Mouse (Mus musculus): ENCODE results near the gene Ahcyl2. TPM values are rescaled to one million over a fixed set of nuclear protein-coding genes. Genes with fewer than 3 reads are reported as not detected.

Gene Ahcyl2
- polyA plus RNA-seq, 1 experiment from 2014 or later: 5.8 TPM

GRCm38 (mm10) chr6:29859344-29859743 is 91.5 kb downstream of the Ahcyl2 start:
- Histone ChIP-seq H3K27me3 (no peaks in the 10 kb centered on the region), H3K4me1 (replicated peaks) (peaks cover 13% of the 10 kb centered on the region), H3K9ac (no peak overlapping the region), H3K27ac (no peak overlapping the region), H3K4me2 (no peak overlapping the region), H3K9me3 (replicated peaks) (no peaks in the 10 kb centered on the region), H3K4me3 (no peak overlapping the region), H3K36me3 (no peaks in the 10 kb centered on the region)
- ATAC-seq (replicated peaks; ENCODE audit: insufficient number of reproducible peaks, insufficient read depth, low FRiP score, low read depth): no peak
- 73% methylated on average over 4 of the region's 4 CpGs for WGBS

- no peak overlapping the region for H3K27ac ChIP-seq
- 0 out of 2 replicates have a peak, but pooled peaks have one; percentile 60 for ATAC-seq (replicated peaks; ENCODE audit: insufficient number of reproducible peaks, insufficient read depth, low FRiP score, low read depth)
- no peak overlapping the region for H3K9ac ChIP-seq
- H3K27me3 ChIP-seq: no peaks in the 10 kb centered on the region
- H3K9me3 ChIP-seq (replicated peaks): no peaks in the 10 kb centered on the region
- peaks cover 13% of the 10 kb centered on the region for H3K4me1 ChIP-seq (replicated peaks)
- no peak overlapping the region for H3K4me2 ChIP-seq
- WGBS: 55% methylated on average over 3 of the region's 3 CpGs
- no peak overlapping the region for H3K4me3 ChIP-seq
- no peaks in the 10 kb centered on the region; the same call in 1 of the 2 replicates for H3K36me3 ChIP-seq
Measured at GRCm38 (mm10) chr6:29860238-29860637, 92.4 kb downstream of the Ahcyl2 start.

GRCm38 (mm10) chr6:29864926-29865325 is 97.1 kb downstream of the Ahcyl2 start:
- H3K4me2 ChIP-seq: no peak overlapping the region
- H3K27ac ChIP-seq: no peak overlapping the region
- H3K9ac ChIP-seq: no peak overlapping the region
- H3K36me3 ChIP-seq: no peaks in the 10 kb centered on the region; the same call in 1 of the 2 replicates
- no peaks in the 10 kb centered on the region for H3K27me3 ChIP-seq
- ATAC-seq (replicated peaks; ENCODE audit: insufficient number of reproducible peaks, insufficient read depth, low FRiP score, low read depth): no peak
- WGBS: 88% methylated on average over 2 of the region's 2 CpGs
- no peaks in the 10 kb centered on the region for H3K9me3 ChIP-seq (replicated peaks)
- H3K4me1 ChIP-seq (replicated peaks): peaks cover 6% of the 10 kb centered on the region; the same call in 1 of the 2 replicates
- no peak overlapping the region for H3K4me3 ChIP-seq

GRCm38 (mm10) chr6:29866935-29867724 is 99.3 kb downstream of the Ahcyl2 start:
- H3K36me3 ChIP-seq: no peaks in the 10 kb centered on the region; the same call in 1 of the 2 replicates
- H3K9ac ChIP-seq: no peak overlapping the region
- H3K4me2 ChIP-seq: no peak overlapping the region
- peak overlapping the region; percentile 72 for H3K27ac ChIP-seq
- H3K9me3 ChIP-seq (replicated peaks): no peaks in the 10 kb centered on the region
- H3K4me1 ChIP-seq (replicated peaks): peaks cover 5% of the 10 kb centered on the region; the same call in 1 of the 2 replicates
- 59% methylated on average over 9 of the region's 9 CpGs for WGBS
- ATAC-seq (replicated peaks; ENCODE audit: insufficient number of reproducible peaks, insufficient read depth, low FRiP score, low read depth): peak; percentile 62; the same call in 1 of the 2 replicates
- H3K27me3 ChIP-seq: no peaks in the 10 kb centered on the region
- H3K4me3 ChIP-seq: no peak overlapping the region

GRCm38 (mm10) chr6:29868341-29868895 is 100.6 kb downstream of the Ahcyl2 start:
- H3K4me1 ChIP-seq (replicated peaks): peaks cover 5% of the 10 kb centered on the region; the same call in 1 of the 2 replicates
- H3K4me2 ChIP-seq: no peak overlapping the region
- no peak overlapping the region for H3K9ac ChIP-seq
- no peak overlapping the region for H3K4me3 ChIP-seq
- ATAC-seq (replicated peaks; ENCODE audit: insufficient number of reproducible peaks, insufficient read depth, low FRiP score, low read depth): no peak
- no peaks in the 10 kb centered on the region for H3K27me3 ChIP-seq
- no peaks in the 10 kb centered on the region for H3K9me3 ChIP-seq (replicated peaks)
- H3K27ac ChIP-seq: peak overlapping the region; percentile 41
- no peaks in the 10 kb centered on the region; the same call in 1 of the 2 replicates for H3K36me3 ChIP-seq
- 69% methylated on average over 2 of the region's 2 CpGs for WGBS

- no peaks in the 10 kb centered on the region for H3K9me3 ChIP-seq (replicated peaks)
- WGBS: 51% methylated on average over 2 of the region's 2 CpGs
- no peaks in the 10 kb centered on the region for H3K27me3 ChIP-seq
- no peak overlapping the region for H3K9ac ChIP-seq
- H3K4me2 ChIP-seq: no peak overlapping the region
- H3K27ac ChIP-seq: peak overlapping the region; percentile 50
- ATAC-seq (replicated peaks; ENCODE audit: insufficient number of reproducible peaks, insufficient read depth, low FRiP score, low read depth): no peak
- H3K4me3 ChIP-seq: no peak overlapping the region
- H3K4me1 ChIP-seq (replicated peaks): peaks cover 26% of the 10 kb centered on the region
- H3K36me3 ChIP-seq: no peaks in the 10 kb centered on the region
Measured at GRCm38 (mm10) chr6:29873654-29874053, 105.8 kb downstream of the Ahcyl2 start.

GRCm38 (mm10) chr6:29875576-29875975 is 107.8 kb downstream of the Ahcyl2 start:
- H3K4me3 ChIP-seq: no peak overlapping the region
- WGBS: 40% methylated on average over 5 of the region's 5 CpGs
- peak overlapping the region; percentile 61 for H3K27ac ChIP-seq
- no peak overlapping the region for H3K9ac ChIP-seq
- ATAC-seq (replicated peaks; ENCODE audit: insufficient number of reproducible peaks, insufficient read depth, low FRiP score, low read depth): no peak
- no peaks in the 10 kb centered on the region for H3K36me3 ChIP-seq
- no peaks in the 10 kb centered on the region for H3K27me3 ChIP-seq
- peaks cover 35% of the 10 kb centered on the region for H3K4me1 ChIP-seq (replicated peaks)
- no peak overlapping the region for H3K4me2 ChIP-seq
- no peaks in the 10 kb centered on the region for H3K9me3 ChIP-seq (replicated peaks)

GRCm38 (mm10) chr6:29876782-29877181 is 109.0 kb downstream of the Ahcyl2 start:
- Histone ChIP-seq H3K4me1 (replicated peaks) (peaks cover 43% of the 10 kb centered on the region), H3K9me3 (replicated peaks) (no peaks in the 10 kb centered on the region), H3K4me2 (no peak overlapping the region), H3K36me3 (no peaks in the 10 kb centered on the region), H3K27me3 (no peaks in the 10 kb centered on the region), H3K4me3 (no peak overlapping the region), H3K27ac (no peak overlapping the region), H3K9ac (no peak overlapping the region)
- ATAC-seq (replicated peaks; ENCODE audit: insufficient number of reproducible peaks, insufficient read depth, low FRiP score, low read depth): no peak
- 88% methylated on average over 4 of the region's 4 CpGs for WGBS

GRCm38 (mm10) chr6:29879579-29879978 is 111.8 kb downstream of the Ahcyl2 start:
- Histone ChIP-seq H3K36me3 (no peaks in the 10 kb centered on the region), H3K9ac (no peak overlapping the region), H3K27me3 (no peaks in the 10 kb centered on the region), H3K4me2 (no peak overlapping the region), H3K4me3 (no peak overlapping the region), H3K27ac (peak overlapping the region; percentile 92), H3K9me3 (replicated peaks) (no peaks in the 10 kb centered on the region), H3K4me1 (replicated peaks) (peaks cover 46% of the 10 kb centered on the region)
- ATAC-seq (replicated peaks; ENCODE audit: insufficient number of reproducible peaks, insufficient read depth, low FRiP score, low read depth): no peak

- Histone ChIP-seq H3K4me1 (replicated peaks) (peaks cover 36% of the 10 kb centered on the region), H3K27me3 (no peaks in the 10 kb centered on the region), H3K9me3 (replicated peaks) (no peaks in the 10 kb centered on the region), H3K9ac (no peak overlapping the region), H3K36me3 (no peaks in the 10 kb centered on the region), H3K27ac (peak overlapping the region; percentile 92), H3K4me3 (no peak overlapping the region), H3K4me2 (no peak overlapping the region)
- no peak for ATAC-seq (replicated peaks; ENCODE audit: insufficient number of reproducible peaks, insufficient read depth, low FRiP score, low read depth)
- 83% methylated on average over 3 of the region's 3 CpGs for WGBS
Measured at GRCm38 (mm10) chr6:29880796-29881195, 113.0 kb downstream of the Ahcyl2 start.

- Histone ChIP-seq H3K36me3 (0 out of 2 replicates have a peak, but pooled peaks cover 5% of the 10 kb centered on the region), H3K27me3 (no peaks in the 10 kb centered on the region), H3K9ac (no peak overlapping the region), H3K4me2 (peak overlapping the region; percentile 24; the same call in 1 of the 2 replicates), H3K4me3 (no peak overlapping the region), H3K9me3 (replicated peaks) (no peaks in the 10 kb centered on the region), H3K4me1 (replicated peaks) (peaks cover 31% of the 10 kb centered on the region), H3K27ac (peak overlapping the region; percentile 92)
- ATAC-seq (replicated peaks; ENCODE audit: insufficient number of reproducible peaks, insufficient read depth, low FRiP score, low read depth): peak; percentile 78
- WGBS: 42% methylated on average over 2 of the region's 2 CpGs
Measured at GRCm38 (mm10) chr6:29881936-29882335, 114.1 kb downstream of the Ahcyl2 start.

All from heart, embryonic 15.5 days (tissue).